Mouse (Mus musculus) spleen, adult 2 months (tissue): Measurements from ENCODE around the gene Emc1. TPM values are rescaled to one million over a fixed set of nuclear protein-coding genes. Genes with fewer than 3 reads are reported as not detected.

Experiments used
- DNase-seq, 2 experiments: peaks; one replicate each; pipeline versions ENCODE4 v3.0.0 to v3.0.0-alpha.2; 2012 to 2021; ENCODE audit warnings: low spot score in 2 of 2, low read depth in 1 of 2
- H3K27ac ChIP-seq: fragments of 200-500 bp; 2 replicates; pipeline ENCODE4 v1.5.1; 2012; ENCODE audit warnings: low read length, inconsistent platforms; ENCODE audit not compliant: insufficient read depth
- H3K27me3 ChIP-seq: fragments of 200-500 bp; 2 replicates; pipeline ENCODE4 v1.6.1; 2012; ENCODE audit warnings: mild to moderate bottlenecking, moderate library complexity, low read length, inconsistent platforms; ENCODE audit not compliant: control insufficient read depth, insufficient read depth
- H3K36me3 ChIP-seq: fragments of 200-500 bp; 2 replicates; pipeline ENCODE4 v1.6.1; 2012; ENCODE audit warnings: mild to moderate bottlenecking, low read length, inconsistent platforms; ENCODE audit not compliant: control insufficient read depth, insufficient read depth
- H3K4me1 ChIP-seq: fragments of 200-500 bp; 2 replicates; pipeline ENCODE4 v1.6.1; 2011; ENCODE audit warnings: inconsistent platforms; ENCODE audit not compliant: control insufficient read depth, insufficient read depth, insufficient read length
- H3K4me3 ChIP-seq: fragments of 200-500 bp; 2 replicates; pipeline ENCODE4 v1.5.1; 2011; ENCODE audit warnings: mild to moderate bottlenecking, inconsistent platforms; ENCODE audit not compliant: insufficient read depth, insufficient read length; ENCODE audit errors: extremely low read depth
- CTCF ChIP-seq: fragments of 200-500 bp; IDR thresholded peaks from 2 replicates; pipeline ENCODE4 v1.5.1; 2011; ENCODE audit warnings: mild to moderate bottlenecking, inconsistent platforms; ENCODE audit not compliant: insufficient read depth, insufficient read length, insufficient replicate concordance; ENCODE audit errors: extremely low read depth
- POLR2A ChIP-seq: fragments of 200-500 bp; IDR thresholded peaks from 2 replicates; pipeline ENCODE4 v1.6.1; 2011; ENCODE audit warnings: low read depth, low read length, inconsistent platforms
- WGBS: fragments of 180-500 bp; shearing (Covaris S2); methylation state at CpG from one replicate; pipeline ENCODE4 v1.1.7; 2018; 5-methylcytosine and 5-hydroxymethylcytosine counted together
- polyA plus RNA-seq: library from polyadenylated mRNA; depleted of rRNA; stranded (reverse); fragments of >200 nt; gene quantifications from 2 replicates; pipeline ENCODE4 v1.2.3, GENCODE M21; 2012

Emc1 gene
- polyA plus RNA-seq, 1 experiment = 17.2 TPM

- peaks cover 22% of the 10 kb centered on the region for H3K4me1 ChIP-seq
- H3K4me3 ChIP-seq = peak overlapping the region; percentile 73; the same call in 1 of the 2 replicates
- peaks cover 3% of the 10 kb centered on the region; the same call in 1 of the 2 replicates for H3K36me3 ChIP-seq
- TF ChIP-seq POLR2A (no peak), CTCF (no peak)
- no peaks in the 10 kb centered on the region for H3K27me3 ChIP-seq
- no peak for DNase-seq
- 40% methylated on average over 14 of the region's 14 CpGs for WGBS
- H3K27ac ChIP-seq = no peak overlapping the region
Measured at GRCm38 (mm10) chr4:139311707-139312106, 40.7 kb upstream of the Emc1 start.

- Histone ChIP-seq H3K27me3 (no peaks in the 10 kb centered on the region), H3K4me1 (peaks cover 20% of the 10 kb centered on the region), H3K4me3 (no peak overlapping the region), H3K36me3 (peaks cover 3% of the 10 kb centered on the region; the same call in 1 of the 2 replicates), H3K27ac (no peak overlapping the region)
- peak; percentile 30 to 55 for DNase-seq
- 57% methylated on average over 4 of the region's 4 CpGs for WGBS
- TF ChIP-seq POLR2A = no peak
- peak; percentile 17; the same call in 1 of the 2 replicates for TF ChIP-seq CTCF
Measured at GRCm38 (mm10) chr4:139312632-139313031, 39.8 kb upstream of the Emc1 start.

GRCm38 (mm10) chr4:139318449-139318848, 33.9 kb upstream of the Emc1 start:
- Histone ChIP-seq H3K4me3 (no peak overlapping the region), H3K4me1 (no peaks in the 10 kb centered on the region), H3K27me3 (no peaks in the 10 kb centered on the region), H3K36me3 (peaks cover 3% of the 10 kb centered on the region; the same call in 1 of the 2 replicates), H3K27ac (no peak overlapping the region)
- 84% methylated on average over 11 of the region's 11 CpGs for WGBS
- TF ChIP-seq POLR2A = no peak
- TF ChIP-seq CTCF = no peak
- no peak for DNase-seq

DNA sequence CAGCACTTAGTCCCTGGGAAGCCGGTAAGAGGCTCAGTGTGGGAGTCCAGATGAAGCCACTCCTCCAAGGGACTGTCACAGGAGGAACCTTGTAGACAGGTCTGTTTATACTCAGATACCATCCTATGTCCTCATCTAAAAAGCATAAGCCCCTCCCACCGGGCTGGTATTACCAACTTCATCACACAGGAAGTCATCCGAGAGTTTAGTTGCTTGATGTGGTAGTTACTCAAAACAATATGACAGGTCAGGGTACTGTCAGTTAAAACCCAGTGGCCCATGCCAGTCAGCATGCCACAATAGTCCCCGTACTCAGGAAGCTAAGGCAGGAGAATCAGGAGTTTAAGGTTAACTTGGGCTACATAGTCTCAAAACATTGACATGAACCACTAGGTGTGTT, 32.6 kb upstream of the Emc1 start:
- Histone ChIP-seq H3K27ac (no peak overlapping the region), H3K27me3 (no peaks in the 10 kb centered on the region), H3K36me3 (no peaks in the 10 kb centered on the region; the same call in 1 of the 2 replicates), H3K4me1 (no peaks in the 10 kb centered on the region), H3K4me3 (no peak overlapping the region)
- no peak for DNase-seq
- WGBS = 80% methylated on average over 4 of the region's 4 CpGs
- TF ChIP-seq POLR2A (no peak), CTCF (no peak)

- no peak; the same call in 1 of the 2 replicates for TF ChIP-seq POLR2A
- TF ChIP-seq CTCF = peak; percentile 55; the same call in 1 of the 2 replicates
- 3% methylated on average over 10 of the region's 10 CpGs for WGBS
- Histone ChIP-seq H3K4me3 (peak overlapping the region; percentile 67), H3K27ac (peak overlapping the region; percentile 2; the same call in 1 of the 2 replicates), H3K36me3 (no peaks in the 10 kb centered on the region), H3K4me1 (no peaks in the 10 kb centered on the region), H3K27me3 (no peaks in the 10 kb centered on the region)
- DNase-seq = peak; percentile 81 to 88
Measured at GRCm38 (mm10) chr4:139330605-139331004, 21.8 kb upstream of the Emc1 start.

GRCm38 (mm10) chr4:139334631-139335295, 17.6 kb upstream of the Emc1 start:
- Histone ChIP-seq H3K27ac (no peak overlapping the region), H3K4me1 (no peaks in the 10 kb centered on the region), H3K4me3 (no peak overlapping the region), H3K36me3 (no peaks in the 10 kb centered on the region), H3K27me3 (no peaks in the 10 kb centered on the region)
- DNase-seq = no peak
- 62% methylated on average over 8 of the region's 9 CpGs for WGBS
- TF ChIP-seq POLR2A (no peak), CTCF (no peak)

DNA sequence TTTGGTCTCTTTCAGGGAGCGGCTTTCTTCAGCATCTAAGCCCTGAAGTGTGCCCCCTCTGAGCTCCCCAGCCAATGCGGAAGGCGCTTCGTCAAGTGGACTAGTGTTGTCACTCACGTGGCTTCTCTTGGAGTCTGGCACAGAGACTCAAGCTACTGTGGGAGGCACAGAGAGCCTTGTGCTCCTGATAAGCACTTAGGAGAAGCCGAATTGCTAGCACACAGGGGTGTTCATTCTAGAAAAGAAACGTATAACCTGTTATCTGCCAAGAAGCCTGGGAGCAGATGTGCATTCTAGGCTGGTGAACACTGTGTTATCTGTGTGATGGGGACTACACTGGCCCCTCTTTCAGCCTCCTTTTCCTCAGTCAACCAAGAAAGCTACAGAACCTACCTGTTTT, 16.9 kb upstream of the Emc1 start:
- H3K36me3 ChIP-seq = no peaks in the 10 kb centered on the region
- no peak overlapping the region for H3K4me3 ChIP-seq
- H3K27ac ChIP-seq = no peak overlapping the region
- TF ChIP-seq CTCF (no peak), POLR2A (no peak)
- no peak for DNase-seq
- no peaks in the 10 kb centered on the region for H3K4me1 ChIP-seq
- 78% methylated on average over 7 of the region's 7 CpGs for WGBS
- H3K27me3 ChIP-seq = no peaks in the 10 kb centered on the region
